Mouse (Mus musculus) MEL (cell line): ENCODE data around the gene Ralb. TPM values are rescaled to one million over a fixed set of nuclear protein-coding genes. Genes with fewer than 3 reads are reported as not detected.

Experiments used
- DNase-seq: peaks from one replicate; pipeline ENCODE4 v3.0.0; 2011; ENCODE audit warnings: low read depth, low spot score
- H3K27ac ChIP-seq: 2 replicates; pipeline ENCODE4 v1.5.1; 2012; ENCODE audit warnings: low read depth, mild to moderate bottlenecking, control low read depth, low read length, moderate library complexity; ENCODE audit not compliant: control insufficient read depth
- H3K27me3 ChIP-seq, 2 experiments: fragments of 150-350 bp in 1 of 2; sonication (generic) in 1 of 2; 2 replicates each; pipeline ENCODE4 v1.6.1; 2012; ENCODE audit warnings: low read length in 2 of 2, mild to moderate bottlenecking in 2 of 2, improper control_type of control experiment in 1 of 2, moderate library complexity in 1 of 2; ENCODE audit not compliant: insufficient read depth in 2 of 2, control insufficient read depth in 1 of 2
- H3K36me3 ChIP-seq, 2 experiments: 2 replicates each; pipeline ENCODE4 v1.6.1; 2012 to 2014; ENCODE audit warnings: low read length in 2 of 2, improper control_type of control experiment in 1 of 2, inconsistent platforms in 1 of 2, mild to moderate bottlenecking in 1 of 2; ENCODE audit not compliant: insufficient read depth in 2 of 2, control insufficient read depth in 1 of 2
- H3K4me1 ChIP-seq, 2 experiments: fragments of 150-350 bp in 1 of 2; sonication (generic) in 1 of 2; 2 replicates each; pipeline ENCODE4 v1.6.1; 2012; ENCODE audit warnings: low read length in 2 of 2, improper control_type of control experiment in 1 of 2, mild to moderate bottlenecking in 1 of 2; ENCODE audit not compliant: insufficient read depth in 2 of 2, control insufficient read depth in 1 of 2
- H3K4me3 ChIP-seq, 2 experiments: fragments of 150-350 bp in 1 of 2; sonication (generic) in 1 of 2; 2 replicates each; pipeline ENCODE4 v1.5.1; 2012; ENCODE audit warnings: low read depth in 2 of 2, low read length in 2 of 2, mild to moderate bottlenecking in 2 of 2, moderate library complexity in 2 of 2, control low read depth in 1 of 2, improper control_type of control experiment in 1 of 2; ENCODE audit not compliant: control insufficient read depth in 1 of 2, insufficient read depth in 1 of 2
- H3K79me2 ChIP-seq: 2 replicates; pipeline ENCODE4 v1.6.1; 2012; ENCODE audit warnings: mild to moderate bottlenecking, low read length, moderate library complexity; ENCODE audit not compliant: control insufficient read depth, poor library complexity, insufficient read depth
- H3K9ac ChIP-seq: 2 replicates; pipeline ENCODE4 v1.6.1; 2012; ENCODE audit warnings: low read depth, mild to moderate bottlenecking, control low read depth, low read length, moderate library complexity; ENCODE audit not compliant: control insufficient read depth, poor library complexity, severe bottlenecking
- H3K9me3 ChIP-seq: fragments of 150-350 bp; sonication (generic); replicated peaks from 2 replicates; pipeline ENCODE4 v1.6.1; 2012; ENCODE audit warnings: mild to moderate bottlenecking, low read length, improper control_type of control experiment, moderate library complexity; ENCODE audit not compliant: insufficient read depth
- BHLHE40 ChIP-seq: IDR thresholded peaks from 2 replicates; pipeline ENCODE4 v1.6.1; 2012; ENCODE audit warnings: low read depth, mild to moderate bottlenecking, inconsistent platforms, low read length, improper control_type of control experiment, borderline replicate concordance
- CHD1 ChIP-seq: IDR thresholded peaks from 2 replicates; pipeline ENCODE4 v1.6.1; 2012; ENCODE audit warnings: low read depth, mild to moderate bottlenecking, inconsistent platforms, low read length, improper control_type of control experiment
- CHD2 ChIP-seq: IDR thresholded peaks from 2 replicates; pipeline ENCODE4 v1.6.1; 2011; ENCODE audit warnings: low read length, improper control_type of control experiment
- CTCF ChIP-seq, 3 experiments: IDR thresholded peaks in 2 of 3; conservative IDR thresholded peaks in 1 of 3; 2 replicates each; pipeline ENCODE4 v1.5.1; 2011 to 2012; ENCODE audit warnings: low read length in 3 of 3, low read depth in 2 of 3, mild to moderate bottlenecking in 2 of 3, improper control_type of control experiment in 1 of 3, inconsistent platforms in 1 of 3, mixed read lengths in 1 of 3, moderate library complexity in 1 of 3; ENCODE audit not compliant: control insufficient read depth in 1 of 3, insufficient read depth in 1 of 3, poor library complexity in 1 of 3, severe bottlenecking in 1 of 3
- E2F4 ChIP-seq: IDR thresholded peaks from 2 replicates; pipeline ENCODE4 v1.6.1; 2011; ENCODE audit warnings: low read depth, low read length, improper control_type of control experiment, borderline replicate concordance
- ELF1 ChIP-seq: IDR thresholded peaks from 2 replicates; pipeline ENCODE4 v1.6.1; 2014; ENCODE audit warnings: low read depth, mild to moderate bottlenecking, inconsistent platforms, low read length, improper control_type of control experiment, moderate library complexity
- EP300 ChIP-seq, 2 experiments: IDR thresholded peaks; 2 replicates each; pipeline ENCODE4 v1.6.1; 2011; ENCODE audit warnings: improper control_type of control experiment in 2 of 2, low read length in 2 of 2, low read depth in 1 of 2, mild to moderate bottlenecking in 1 of 2
- ETS1 ChIP-seq: IDR thresholded peaks from 2 replicates; pipeline ENCODE4 v1.6.1; 2012; ENCODE audit warnings: low read depth, mild to moderate bottlenecking, inconsistent platforms, low read length, improper control_type of control experiment, moderate library complexity
- GABPA ChIP-seq: IDR thresholded peaks from 2 replicates; pipeline ENCODE4 v1.6.1; 2012; ENCODE audit warnings: low read depth, mild to moderate bottlenecking, inconsistent platforms, low read length, improper control_type of control experiment, moderate library complexity
- GATA1 ChIP-seq: IDR thresholded peaks from 2 replicates; pipeline ENCODE4 v1.6.1; 2011; ENCODE audit warnings: low read depth, low read length, improper control_type of control experiment
- HCFC1 ChIP-seq: IDR thresholded peaks from 2 replicates; pipeline ENCODE4 v1.6.1; 2012; ENCODE audit warnings: low read depth, mild to moderate bottlenecking, inconsistent platforms, low read length, improper control_type of control experiment, moderate library complexity
- JUND ChIP-seq: IDR thresholded peaks from 2 replicates; pipeline ENCODE4 v1.6.1; 2011; ENCODE audit warnings: low read depth, mild to moderate bottlenecking, improper control_type of control experiment, low read length
- KAT2A ChIP-seq: conservative IDR thresholded peaks from 2 replicates; pipeline ENCODE4 v1.6.1; 2012; ENCODE audit warnings: low read depth, low read length, improper control_type of control experiment, inconsistent platforms
- MAFK ChIP-seq: IDR thresholded peaks from 2 replicates; pipeline ENCODE4 v1.6.1; 2011; ENCODE audit warnings: low read depth, mild to moderate bottlenecking, low read length, improper control_type of control experiment, borderline replicate concordance
- MAX ChIP-seq: IDR thresholded peaks from 2 replicates; pipeline ENCODE4 v1.6.1; 2011; ENCODE audit warnings: low read length, improper control_type of control experiment
- MAZ ChIP-seq: IDR thresholded peaks from 2 replicates; pipeline ENCODE4 v1.6.1; 2012; ENCODE audit warnings: low read depth, mild to moderate bottlenecking, inconsistent platforms, low read length, improper control_type of control experiment
- MEF2A ChIP-seq: IDR thresholded peaks from 2 replicates; pipeline ENCODE4 v1.6.1; 2014; ENCODE audit warnings: low read depth, mild to moderate bottlenecking, inconsistent platforms, low read length, improper control_type of control experiment; ENCODE audit not compliant: poor library complexity, insufficient replicate concordance, severe bottlenecking; ENCODE audit errors: extremely low read depth
- MXI1 ChIP-seq: IDR thresholded peaks from 2 replicates; pipeline ENCODE4 v1.6.1; 2011; ENCODE audit warnings: mild to moderate bottlenecking, low read depth, low read length, improper control_type of control experiment
- MYB ChIP-seq: IDR thresholded peaks from 2 replicates; pipeline ENCODE4 v1.6.1; 2011; ENCODE audit warnings: mild to moderate bottlenecking, low read depth, low read length, improper control_type of control experiment
- MYC ChIP-seq: IDR thresholded peaks from 2 replicates; pipeline ENCODE4 v1.6.1; 2011; ENCODE audit warnings: low read depth, mild to moderate bottlenecking, low read length, improper control_type of control experiment, moderate library complexity
- NELFE ChIP-seq: IDR thresholded peaks from 2 replicates; pipeline ENCODE4 v1.6.1; 2011; ENCODE audit warnings: low read depth, low read length, improper control_type of control experiment
- NRF1 ChIP-seq: IDR thresholded peaks from 2 replicates; pipeline ENCODE4 v1.6.1; 2014; ENCODE audit warnings: low read depth, mild to moderate bottlenecking, inconsistent platforms, low read length, improper control_type of control experiment, moderate library complexity; ENCODE audit not compliant: poor library complexity, insufficient read depth, severe bottlenecking
- POLR2A ChIP-seq, 2 experiments: IDR thresholded peaks; 2 replicates each; pipeline ENCODE4 v1.6.1; 2011 to 2012; ENCODE audit warnings: low read length in 2 of 2, mild to moderate bottlenecking in 2 of 2, control low read depth in 1 of 2, improper control_type of control experiment in 1 of 2, low read depth in 1 of 2, moderate library complexity in 1 of 2; ENCODE audit not compliant: control insufficient read depth in 1 of 2, insufficient read depth in 1 of 2, poor library complexity in 1 of 2
- POLR2AphosphoS5 ChIP-seq: IDR thresholded peaks from 2 replicates; pipeline ENCODE4 v1.6.1; 2012; ENCODE audit warnings: low read depth, borderline replicate concordance, mild to moderate bottlenecking, inconsistent platforms, low read length, moderate library complexity, mixed read lengths
- RAD21 ChIP-seq: IDR thresholded peaks from 2 replicates; pipeline ENCODE4 v1.6.1; 2011; ENCODE audit warnings: mild to moderate bottlenecking, low read depth, low read length, improper control_type of control experiment
- RCOR1 ChIP-seq: IDR thresholded peaks from 2 replicates; pipeline ENCODE4 v1.6.1; 2012; ENCODE audit warnings: low read depth, mild to moderate bottlenecking, inconsistent platforms, low read length, improper control_type of control experiment
- SIN3A ChIP-seq: IDR thresholded peaks from 2 replicates; pipeline ENCODE4 v1.6.1; 2012; ENCODE audit warnings: low read length, improper control_type of control experiment, inconsistent platforms
- SMC3 ChIP-seq: IDR thresholded peaks from 2 replicates; pipeline ENCODE4 v1.6.1; 2011; ENCODE audit warnings: low read depth, low read length, improper control_type of control experiment
- TAL1 ChIP-seq: IDR thresholded peaks from 2 replicates; pipeline ENCODE4 v1.6.1; 2012; ENCODE audit warnings: mild to moderate bottlenecking, inconsistent platforms, low read length, moderate library complexity, mixed read lengths
- TBP ChIP-seq: IDR thresholded peaks from 2 replicates; pipeline ENCODE4 v1.8.0; 2011; ENCODE audit warnings: low read depth, low read length, improper control_type of control experiment
- TCF12 ChIP-seq: IDR thresholded peaks from 2 replicates; pipeline ENCODE4 v1.6.1; 2014; ENCODE audit warnings: low read depth, mild to moderate bottlenecking, inconsistent platforms, low read length, improper control_type of control experiment, moderate library complexity
- UBTF ChIP-seq: IDR thresholded peaks from 2 replicates; pipeline ENCODE4 v1.6.1; 2012; ENCODE audit warnings: low read depth, mild to moderate bottlenecking, inconsistent platforms, low read length, improper control_type of control experiment, moderate library complexity, borderline replicate concordance; ENCODE audit not compliant: insufficient read depth
- USF1 ChIP-seq: IDR thresholded peaks from 2 replicates; pipeline ENCODE4 v1.6.1; 2014; ENCODE audit warnings: low read depth, mild to moderate bottlenecking, inconsistent platforms, low read length, improper control_type of control experiment, moderate library complexity
- USF2 ChIP-seq, 2 experiments: IDR thresholded peaks; 2 replicates each; pipeline ENCODE4 v1.6.1; 2011 to 2012; ENCODE audit warnings: improper control_type of control experiment in 2 of 2, low read length in 2 of 2, borderline replicate concordance in 1 of 2, inconsistent platforms in 1 of 2, low read depth in 1 of 2, mild to moderate bottlenecking in 1 of 2; ENCODE audit not compliant: insufficient read depth in 1 of 2
- ZKSCAN1 ChIP-seq: IDR thresholded peaks from 2 replicates; pipeline ENCODE4 v1.6.1; 2012; ENCODE audit warnings: low read depth, mild to moderate bottlenecking, inconsistent platforms, low read length, improper control_type of control experiment, moderate library complexity
- ZMIZ1 ChIP-seq: IDR thresholded peaks from 2 replicates; pipeline ENCODE4 v1.6.1; 2012; ENCODE audit warnings: low read depth, mild to moderate bottlenecking, inconsistent platforms, low read length, improper control_type of control experiment, moderate library complexity
- ZNF384 ChIP-seq: IDR thresholded peaks from 2 replicates; pipeline ENCODE4 v1.6.1; 2012; ENCODE audit warnings: low read depth, mild to moderate bottlenecking, inconsistent platforms, low read length, improper control_type of control experiment
- polyA plus RNA-seq, 2 experiments: library from polyadenylated mRNA; stranded (reverse) in 1 of 2; unstranded in 1 of 2; fragments of >175 nt in 1 of 2; fragments of >200 nt in 1 of 2; gene quantifications; 2 replicates each; pipeline versions ENCODE4 v1.2.1 to v1.2.4; 2012; ENCODE audit warnings: low replicate concordance in 2 of 2, low read depth in 1 of 2; ENCODE audit not compliant: insufficient read length in 2 of 2, insufficient read depth in 1 of 2, missing spikeins in 1 of 2
- total RNA-seq: library from RNA; depleted of rRNA; stranded (reverse); fragments of 300-350 nt; gene quantifications from 2 replicates; pipeline ENCODE4 v1.2.3, GENCODE M21; 2012

Gene Ralb
- total and polyA plus RNA-seq, 3 experiments, result 28.0 to 45.1 TPM; not detected in 1

GRCm38 (mm10) chr1:119472648-119473047 is 31.9 kb downstream of the Ralb start:
- peaks cover 2 to 34% of the 10 kb centered on the region in 2 experiments; a peak in 2 of 4 replicates for H3K4me1 ChIP-seq
- DNase-seq, result peak; percentile 49
- H3K27ac ChIP-seq, result no peak overlapping the region
- H3K9me3 ChIP-seq, result no peaks in the 10 kb centered on the region
- peaks cover 0 to 36% of the 10 kb centered on the region in 2 experiments; a peak in 2 of 4 replicates for H3K36me3 ChIP-seq
- no peak overlapping the region for H3K9ac ChIP-seq
- no peaks in the 10 kb centered on the region for H3K27me3 ChIP-seq
- no peaks in the 10 kb centered on the region for H3K79me2 ChIP-seq
- no peak overlapping the region for H3K4me3 ChIP-seq
- TF ChIP-seq MYB, result no peak
- no peak for TF ChIP-seq SMC3
- no peak for TF ChIP-seq TAL1
- TF ChIP-seq TBP, result no peak
- peak; percentile 77; the same call in 1 of the 2 replicates for TF ChIP-seq MAFK
- TF ChIP-seq CTCF (IDR thresholded peaks at IDR 0.05 in 2 of 3, conservative IDR thresholded peaks at IDR 0.05 in 1 of 3; ENCODE audit: control insufficient read depth in 1 of 3, insufficient read depth in 1 of 3, low read depth in 2 of 3, low read length in 3 of 3, poor library complexity in 1 of 3, severe bottlenecking in 1 of 3), result no peak
- TF ChIP-seq NELFE, result no peak
- TF ChIP-seq SIN3A, result peak; percentile 72
- TF ChIP-seq E2F4, result no peak
- 0 out of 2 replicates have a peak, but pooled peaks have one; percentile 7 for TF ChIP-seq ELF1
- no peak for TF ChIP-seq KAT2A
- TF ChIP-seq MYC, result peak; percentile 44; the same call in 1 of the 2 replicates
- TF ChIP-seq NRF1, result no peak
- TF ChIP-seq MAZ, result peak; percentile 91
- TF ChIP-seq BHLHE40, result peak; percentile 59
- no peak for TF ChIP-seq RAD21
- no peak for TF ChIP-seq POLR2AphosphoS5
- no peak for TF ChIP-seq CHD1
- TF ChIP-seq MXI1, result peak; percentile 74; the same call in 1 of the 2 replicates
- TF ChIP-seq TCF12, result peak; percentile 93
- no peak for TF ChIP-seq ZMIZ1
- TF ChIP-seq ZKSCAN1, result no peak
- no peak for TF ChIP-seq POLR2A (IDR thresholded peaks at IDR 0.05; ENCODE audit: control insufficient read depth in 1 of 2, insufficient read depth in 1 of 2, low read depth in 1 of 2, low read length in 2 of 2, poor library complexity in 1 of 2)
- TF ChIP-seq EP300 (IDR thresholded peaks at IDR 0.05; ENCODE audit: low read depth in 1 of 2, low read length in 2 of 2), result peak; percentile 90
- no peak for TF ChIP-seq MEF2A
- 0 out of 2 replicates have a peak, but pooled peaks have one; percentile 33 for TF ChIP-seq USF1
- no peak for TF ChIP-seq UBTF
- no peak for TF ChIP-seq ZNF384
- no peak for TF ChIP-seq HCFC1
- peak; percentile 32; the same call in 1 of the 2 replicates for TF ChIP-seq CHD2
- TF ChIP-seq RCOR1, result peak; percentile 98
- peak; percentile 96 for TF ChIP-seq GATA1
- no peak for TF ChIP-seq GABPA
- no peak for TF ChIP-seq JUND
- peak; percentile 89 for TF ChIP-seq ETS1
- TF ChIP-seq USF2 (IDR thresholded peaks at IDR 0.05; ENCODE audit: borderline replicate concordance in 1 of 2, insufficient read depth in 1 of 2, low read depth in 1 of 2, low read length in 2 of 2), result no peak
- no peak for TF ChIP-seq MAX
